Mouse (Mus musculus) mouse trophoblast stem cell (cell line): ENCODE results near the gene Neu2.
"Not testable (repeated sequence)": the region's sequence is repeated elsewhere in the genome, so short reads cannot be mapped to it uniquely, and the experiment has no call there.

Experiments used
- in situ Hi-C, 2 experiments: fragments of 300-500 bp; cut with MseI, MboI; formaldehyde crosslinking; loops; 2 replicates in 1 of 2; 3 replicates in 1 of 2; pipeline ENCODE4 v1.15.1; 2025

Gene Neu2

DNA sequence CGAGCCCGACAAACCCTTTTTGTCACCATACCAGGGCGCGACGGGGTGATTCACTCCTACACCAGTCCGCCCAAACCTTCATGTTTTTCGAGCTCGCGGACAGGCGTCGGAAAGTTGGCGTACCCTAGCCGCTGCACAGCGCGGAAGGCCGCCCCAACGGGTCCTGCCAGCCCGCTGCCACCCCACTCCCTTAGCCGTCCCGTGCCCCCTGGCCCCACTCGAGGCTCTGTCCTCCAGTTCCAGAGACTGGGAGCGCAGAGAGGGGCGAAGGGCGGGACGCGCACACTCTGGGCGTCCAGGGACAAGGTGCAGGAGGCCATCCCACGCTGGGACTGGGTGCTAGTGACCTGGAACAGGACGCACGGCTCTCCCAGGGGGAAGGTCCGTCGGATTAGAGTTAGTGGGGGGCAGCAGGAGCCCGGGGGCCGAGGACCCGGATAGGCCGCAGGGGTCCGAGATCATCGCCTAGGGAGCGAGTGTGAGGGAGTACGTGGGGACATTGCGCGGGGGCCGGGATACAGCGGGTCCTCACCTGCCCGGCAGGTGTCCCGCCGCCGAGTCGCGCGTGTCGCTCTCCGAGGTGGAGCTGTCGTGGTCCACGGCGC is at the start of gene Neu2:
Neu2 (plus strand) TSS at position 329 of the 605 bp plus-strand sequence.
- in situ Hi-C loops = no loop called here

DNA sequence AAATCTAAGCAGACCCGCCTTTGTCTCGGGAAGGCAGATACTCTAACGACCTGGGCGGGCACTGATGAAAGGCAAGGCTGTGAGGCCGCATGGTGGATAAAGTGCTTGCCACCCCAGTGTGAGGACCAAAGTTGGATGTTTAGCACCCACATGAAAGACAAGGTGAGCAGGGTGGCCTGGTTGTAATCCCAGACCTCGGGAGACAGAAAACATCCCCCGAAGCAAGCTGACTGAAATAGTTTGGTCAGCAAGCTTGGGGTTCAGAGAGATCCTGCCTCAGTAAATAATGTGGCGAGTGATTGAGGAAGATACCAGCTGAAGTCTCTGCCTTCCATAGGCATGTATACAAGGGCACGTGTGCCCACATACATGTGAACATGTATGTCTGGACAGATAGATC is 42.2 kb upstream of the Neu2 start:
- in situ Hi-C loops = no loop called here

DNA sequence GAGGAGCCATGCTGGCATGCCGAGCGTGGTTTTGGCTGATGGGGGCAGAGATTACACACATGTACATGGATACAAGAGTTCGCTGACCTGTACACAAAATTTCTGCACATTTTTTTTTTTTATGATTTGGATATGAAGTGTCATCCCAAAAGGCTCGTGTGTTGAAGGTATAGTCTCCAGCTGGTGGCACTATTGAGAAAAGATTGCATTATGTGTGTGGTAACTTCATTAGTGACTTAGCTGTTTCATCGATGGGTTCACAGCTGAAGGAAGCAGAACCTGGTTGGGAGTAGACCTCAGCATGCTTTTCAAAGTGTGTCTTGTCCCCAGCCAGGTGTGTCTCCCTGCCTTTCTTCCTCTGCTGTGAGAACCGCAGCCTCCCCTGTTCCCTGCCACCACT is 41.4 kb upstream of the Neu2 start:
- in situ Hi-C loops = no loop called here

DNA sequence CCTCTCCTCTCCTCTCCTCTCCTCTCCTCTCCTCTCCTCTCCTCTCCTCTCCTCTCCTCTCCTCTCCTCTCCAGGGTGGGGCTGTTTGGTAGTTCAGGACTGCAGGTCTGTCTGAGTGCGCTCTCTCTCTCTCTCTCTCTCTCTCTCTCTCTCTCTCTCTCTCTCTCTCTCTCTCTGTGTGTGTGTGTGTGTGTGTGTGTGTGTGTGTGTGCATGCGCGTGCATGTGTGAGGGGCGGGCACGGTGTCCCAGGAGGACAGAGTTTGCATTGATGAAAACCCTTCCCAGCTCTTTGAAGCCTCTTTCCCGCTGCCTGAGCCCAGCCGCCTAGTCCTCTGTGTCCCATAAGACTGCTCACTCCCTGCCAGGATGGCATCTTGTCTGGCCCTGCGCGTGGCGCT is 39.7 kb upstream of the Neu2 start, which contains the start of gene Snorc:
Snorc (plus strand) TSS at position 301 of the 400 bp plus-strand sequence.
- in situ Hi-C loops = not testable (repeated sequence)

DNA sequence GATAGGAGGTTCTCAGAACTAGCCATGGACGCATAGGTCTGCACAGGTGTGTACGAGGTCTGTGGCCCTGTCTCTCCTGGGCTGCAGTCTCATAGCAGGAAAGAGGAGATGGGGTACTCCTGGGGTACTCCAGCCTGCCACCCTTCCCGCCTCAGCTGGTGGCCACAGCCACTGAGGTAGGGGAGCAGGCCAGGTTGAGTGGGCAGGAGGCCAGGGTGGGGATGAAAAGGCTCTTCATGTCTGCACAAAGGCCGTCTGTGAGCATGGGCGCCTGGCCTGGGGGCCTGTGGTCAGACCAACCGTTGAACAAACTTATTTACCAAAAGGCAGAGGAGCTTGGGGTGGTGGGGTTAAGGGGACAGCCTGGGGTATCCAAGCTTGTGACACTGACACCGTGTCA is 37.8 kb upstream of the Neu2 start:
- in situ Hi-C loops = no loop called here

DNA sequence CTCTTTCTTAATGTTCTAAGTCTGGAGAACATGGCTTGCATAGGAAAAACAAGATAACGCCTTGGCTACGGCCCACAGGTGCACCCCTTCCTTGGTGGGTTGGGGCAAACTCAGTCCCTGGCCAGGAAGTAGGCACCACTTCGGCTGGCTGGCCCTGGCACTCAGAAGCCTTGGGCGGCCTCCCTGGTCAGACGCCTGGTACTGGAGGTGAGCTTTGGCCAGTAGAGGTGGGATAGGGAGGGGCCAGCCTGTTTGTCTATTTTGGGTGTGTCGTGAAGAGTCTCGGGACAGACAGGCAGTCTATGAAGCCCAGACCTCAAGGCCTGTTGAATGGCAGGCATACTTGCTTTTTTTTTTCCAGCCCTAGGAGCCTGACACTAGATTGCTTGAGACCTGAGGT is 37.1 kb upstream of the Neu2 start:
- in situ Hi-C loops = no loop called here

GRCm38 (mm10) chr1:87475076-87475895 is 34.4 kb upstream of the Neu2 start:
- in situ Hi-C loops = no loop called here

DNA sequence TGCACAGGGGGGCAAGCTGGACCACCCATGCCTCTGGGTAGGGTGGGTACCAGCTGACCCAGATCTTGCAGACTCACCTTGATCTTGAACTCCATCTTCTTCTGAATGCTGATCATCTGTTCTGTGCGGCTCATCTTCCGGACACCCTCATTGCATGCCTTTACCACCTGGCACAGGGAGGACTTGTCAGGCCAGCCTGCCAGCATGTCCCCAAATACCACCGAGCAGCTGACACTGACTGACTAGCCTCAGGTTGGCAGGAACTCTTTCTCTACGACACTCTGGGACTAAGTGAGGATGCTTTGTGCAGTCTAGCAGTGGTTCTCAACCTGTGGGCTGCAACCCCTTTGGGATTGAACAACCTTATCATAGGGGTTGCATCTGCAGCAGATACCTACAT is 27.1 kb upstream of the Neu2 start:
- in situ Hi-C loops = no loop called here

DNA sequence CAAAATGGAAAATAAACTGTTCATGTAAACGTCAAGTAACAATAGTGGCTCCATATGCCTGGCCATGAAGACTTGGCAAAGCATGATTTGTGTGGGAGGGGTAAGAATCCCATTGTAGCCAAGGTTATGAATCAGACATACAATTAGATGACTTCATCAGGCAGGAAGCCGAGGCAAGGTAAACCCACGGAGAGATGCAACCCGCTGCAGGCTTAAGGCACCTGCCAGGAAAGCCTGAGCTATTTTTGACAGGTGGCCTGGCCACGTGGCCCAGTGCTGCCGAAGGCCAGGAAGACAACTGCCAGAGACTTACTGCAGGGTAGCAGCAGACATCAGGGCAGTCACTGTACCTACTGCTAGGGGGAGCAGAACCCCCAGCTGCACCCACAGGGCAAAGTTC is 23.3 kb upstream of the Neu2 start:
- in situ Hi-C loops = no loop called here

DNA sequence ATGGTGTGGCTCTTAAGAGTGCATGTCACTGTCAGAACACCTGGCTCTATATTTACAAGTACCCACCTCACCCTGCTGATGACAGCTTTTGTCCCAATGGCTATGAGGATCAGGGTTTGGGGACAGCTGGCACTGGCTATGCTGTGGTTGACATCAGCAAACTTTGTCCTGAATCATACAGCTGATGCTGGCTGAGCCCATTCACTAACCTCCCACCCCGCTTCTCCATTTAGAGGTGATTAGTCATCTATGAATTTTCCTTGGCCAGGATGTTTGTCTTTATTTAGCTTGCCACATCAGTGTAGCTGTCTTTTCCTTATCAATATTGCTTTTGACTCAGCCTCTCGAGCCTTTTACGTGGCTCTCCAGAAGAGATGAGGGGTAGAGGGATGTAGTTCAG is 17.4 kb upstream of the Neu2 start:
- in situ Hi-C loops = no loop called here

DNA sequence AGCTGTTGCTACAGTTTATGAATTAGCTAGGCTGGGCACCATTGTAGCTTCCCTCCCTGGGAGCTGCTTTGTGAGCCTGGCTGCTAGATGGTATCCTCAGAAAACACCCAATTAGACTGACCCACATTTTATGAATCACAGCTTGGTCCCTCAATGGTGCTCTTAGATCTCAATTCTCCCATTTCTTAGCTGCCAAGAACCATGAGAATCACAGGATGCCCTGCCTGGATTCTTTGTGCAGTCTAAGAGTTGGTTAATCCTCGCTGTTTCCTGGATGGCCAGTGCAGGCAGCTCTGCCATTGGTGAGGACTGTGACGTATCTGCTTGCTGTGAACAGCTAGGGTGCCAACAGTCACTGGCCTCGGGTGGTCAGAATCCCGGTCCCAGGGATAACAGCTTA is 16.1 kb upstream of the Neu2 start:
- in situ Hi-C loops = no loop called here

DNA sequence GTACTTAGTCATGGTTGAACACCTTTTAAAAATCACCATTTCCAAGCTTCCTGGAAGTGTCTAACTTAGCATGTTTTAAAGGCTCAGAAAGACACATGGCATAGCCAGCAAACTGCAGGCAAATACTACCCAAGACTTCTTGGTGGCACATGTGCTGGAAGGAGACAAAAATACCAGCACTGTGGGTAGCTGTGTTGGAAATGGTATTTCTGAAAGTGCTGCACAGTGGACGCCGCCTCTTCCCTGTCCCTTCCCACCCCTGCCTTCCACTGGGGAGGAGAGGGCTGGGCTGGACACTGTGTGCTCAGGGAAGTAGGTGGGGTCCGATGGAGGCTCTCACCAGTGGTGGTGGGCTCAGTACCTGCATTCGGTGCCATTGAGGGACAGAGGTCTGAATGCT is 4.2 kb upstream of the Neu2 start:
- in situ Hi-C loops = no loop called here

DNA sequence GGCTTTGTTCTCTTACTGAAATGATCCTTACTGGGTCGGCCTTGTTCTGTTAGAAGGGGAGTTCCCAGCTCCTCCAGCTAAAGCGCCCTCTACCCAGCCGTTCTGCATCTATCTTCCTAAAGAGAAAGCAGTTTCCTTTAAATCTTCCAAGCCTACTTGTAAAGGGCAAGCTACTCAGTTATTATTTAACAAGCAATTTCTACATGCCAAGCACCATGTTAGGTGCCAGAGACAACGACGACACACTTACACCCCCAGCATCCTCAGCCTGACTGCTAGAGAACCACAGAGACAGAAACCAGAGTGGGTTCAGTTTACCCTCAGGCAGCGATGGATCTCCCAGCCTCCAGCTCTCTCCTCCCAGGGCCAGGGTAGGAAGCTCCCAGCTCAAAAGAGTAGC is 1.8 kb upstream of the Neu2 start:
- in situ Hi-C loops = no loop called here

DNA sequence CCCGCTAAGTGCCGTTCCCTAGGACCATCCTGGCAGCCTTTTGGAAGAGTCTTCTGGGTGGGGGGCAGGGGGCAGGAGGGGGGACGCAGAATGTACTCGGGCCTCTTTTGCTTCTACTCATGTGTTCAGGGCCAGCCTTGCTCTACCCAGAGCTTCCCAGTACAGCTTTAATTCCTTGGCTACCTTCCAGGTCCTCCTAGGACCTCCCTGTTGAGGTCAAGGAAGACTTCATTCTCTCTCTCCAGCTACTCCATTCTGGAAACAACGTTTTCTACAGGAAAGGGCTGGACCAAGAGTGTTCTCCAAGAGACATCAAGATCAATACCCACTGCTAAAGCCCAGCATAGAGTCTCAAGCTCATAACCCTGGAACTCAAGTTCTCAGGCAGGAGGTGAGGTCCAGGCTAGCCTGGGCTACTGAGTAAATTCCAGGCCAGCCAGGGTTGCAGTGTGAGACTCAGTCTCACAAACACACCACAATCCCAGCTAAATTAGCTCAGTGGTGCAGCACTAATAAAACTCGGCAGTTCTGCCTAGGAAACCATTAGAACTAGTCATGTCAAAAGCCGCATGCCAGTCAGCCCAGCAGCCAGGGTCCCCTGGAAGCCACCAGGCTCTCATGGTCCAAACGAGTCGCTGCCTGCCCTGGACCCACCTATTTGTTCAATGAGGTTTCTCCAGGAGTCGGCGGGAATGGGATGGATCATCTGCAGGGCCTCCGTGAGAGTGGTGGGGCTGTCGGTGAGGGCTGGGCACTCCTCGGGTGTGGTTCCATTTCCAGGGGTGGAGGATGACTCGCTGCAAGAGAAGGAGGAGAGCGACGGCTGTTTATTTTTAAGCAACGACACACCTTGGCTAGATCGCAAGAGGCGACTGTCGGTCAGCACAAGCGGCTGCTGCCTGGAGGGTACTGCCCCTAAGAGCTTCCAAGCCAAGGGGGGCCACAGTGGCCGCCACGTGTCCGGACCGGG is 813 bp upstream of the Neu2 start:
- in situ Hi-C loops = no loop called here

- in situ Hi-C loops = no loop called here
Measured at GRCm38 (mm10) chr1:87510166-87510691, 540 bp downstream of the Neu2 start.

DNA sequence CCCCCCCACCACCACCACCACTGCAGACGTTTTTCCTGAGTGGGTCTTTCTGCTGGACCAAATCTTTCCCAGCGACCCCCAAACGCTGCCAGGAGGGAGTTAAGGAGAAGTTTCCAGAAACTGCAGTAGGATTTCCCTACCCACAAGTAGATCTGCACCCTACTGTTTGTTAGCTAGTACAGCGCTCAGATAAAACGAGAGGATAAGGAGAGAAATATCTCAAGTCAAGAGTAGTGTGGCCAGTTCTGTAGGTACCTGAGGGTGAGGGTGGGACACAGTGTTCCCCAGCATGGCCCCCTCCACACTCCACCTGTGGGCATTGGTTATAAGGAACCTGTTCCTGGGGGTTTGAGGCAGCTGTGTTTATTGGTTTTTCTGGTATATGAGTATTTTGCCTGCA is 1.2 kb downstream of the Neu2 start:
- in situ Hi-C loops = no loop called here

DNA sequence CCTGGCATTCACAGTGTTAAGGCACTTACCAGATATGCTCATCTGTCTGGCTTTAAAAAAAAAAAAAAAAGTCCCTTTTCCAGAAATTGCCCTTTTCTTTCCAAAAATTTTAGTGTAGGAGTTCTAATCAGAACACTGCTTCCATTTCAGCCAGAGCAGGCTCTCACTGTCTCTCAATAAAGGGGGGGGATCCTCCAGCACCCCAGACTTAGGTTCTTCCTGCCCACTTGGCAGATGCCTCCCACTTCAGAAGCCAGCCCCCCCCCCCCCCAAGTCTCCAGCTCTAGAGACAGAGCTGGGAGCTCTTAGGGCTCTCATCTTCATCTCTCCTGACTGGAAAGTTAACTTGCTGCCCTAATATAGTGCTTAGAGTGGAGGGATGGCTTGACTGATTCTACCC is 10.8 kb downstream of the Neu2 start:
- in situ Hi-C loops = no loop called here

DNA sequence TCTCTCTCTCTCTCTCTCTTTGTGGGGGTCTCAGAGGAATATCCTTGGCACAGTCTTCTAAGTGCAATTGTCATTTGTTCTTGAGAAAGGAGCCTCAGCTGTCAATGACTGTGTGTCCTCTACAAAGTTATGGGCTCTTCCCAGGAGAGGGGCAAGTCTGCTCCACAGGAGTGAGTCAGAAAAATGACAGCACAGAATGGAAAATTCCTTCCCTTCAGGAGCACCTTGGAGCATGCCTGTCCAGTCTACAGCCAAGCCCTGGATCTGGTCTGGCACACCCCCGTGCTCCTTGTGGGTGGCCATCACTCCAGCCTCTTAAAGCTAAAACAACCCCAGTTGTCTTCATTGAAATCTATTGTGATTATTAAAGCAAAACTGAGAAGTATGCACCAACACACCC is 11.8 kb downstream of the Neu2 start:
- in situ Hi-C loops = no loop called here

- in situ Hi-C loops = loop anchor here in 1 of 2 experiments (25.0 kb wide), 1 partner anchor 662 kb away; no protein-coding TSS in a partner anchor
Measured at GRCm38 (mm10) chr1:87525041-87525440, 15.4 kb downstream of the Neu2 start.

- in situ Hi-C loops = loop anchor here in 1 of 2 experiments (25.0 kb wide), 1 partner anchor 660 kb away; no protein-coding TSS in a partner anchor
Measured at GRCm38 (mm10) chr1:87527191-87527590, 17.5 kb downstream of the Neu2 start.

GRCm38 (mm10) chr1:87532346-87532745 is 22.7 kb downstream of the Neu2 start:
- in situ Hi-C loops = loop anchor here in 1 of 2 experiments (25.0 kb wide), 1 partner anchor 655 kb away; no protein-coding TSS in a partner anchor

GRCm38 (mm10) chr1:87534118-87534517 is 24.4 kb downstream of the Neu2 start:
- in situ Hi-C loops = loop anchor here in 1 of 2 experiments (25.0 kb wide), 1 partner anchor 653 kb away; no protein-coding TSS in a partner anchor
